Mouse (Mus musculus) testis, adult 2 months (tissue): Measurements from ENCODE around the gene Shisa7. TPM values are rescaled to one million over a fixed set of nuclear protein-coding genes. Genes with fewer than 3 reads are reported as not detected.

Experiments used
- H3K27ac ChIP-seq: fragments of 200-500 bp; 2 replicates; pipeline ENCODE4 v1.5.1; 2012; ENCODE audit warnings: low read depth, low read length; ENCODE audit not compliant: control insufficient read depth, insufficient read depth
- H3K27me3 ChIP-seq: fragments of 200-500 bp; 2 replicates; pipeline ENCODE4 v1.6.1; 2012; ENCODE audit warnings: mild to moderate bottlenecking, low read length, moderate library complexity; ENCODE audit not compliant: control insufficient read depth, insufficient read depth
- H3K36me3 ChIP-seq: fragments of 200-500 bp; 2 replicates; pipeline ENCODE4 v1.6.1; 2012; ENCODE audit warnings: mild to moderate bottlenecking, low read length; ENCODE audit not compliant: control insufficient read depth, insufficient read depth
- H3K4me1 ChIP-seq: fragments of 200-500 bp; 2 replicates; pipeline ENCODE4 v1.6.1; 2012; ENCODE audit warnings: low read length; ENCODE audit not compliant: control insufficient read depth, insufficient read depth
- H3K4me3 ChIP-seq: fragments of 200-500 bp; 2 replicates; pipeline ENCODE4 v1.5.1; 2012; ENCODE audit warnings: low read depth, mild to moderate bottlenecking, low read length, moderate library complexity, mixed read lengths; ENCODE audit not compliant: control insufficient read depth
- CTCF ChIP-seq: fragments of 200-500 bp; IDR thresholded peaks from 2 replicates; pipeline ENCODE4 v1.5.1; 2012; ENCODE audit warnings: low read depth, mild to moderate bottlenecking, inconsistent platforms, low read length, moderate library complexity; ENCODE audit not compliant: control insufficient read depth, insufficient read depth, insufficient replicate concordance
- POLR2A ChIP-seq: fragments of 200-500 bp; IDR thresholded peaks from 2 replicates; pipeline ENCODE4 v1.6.1; 2012; ENCODE audit warnings: low read depth, mild to moderate bottlenecking, inconsistent platforms, low read length, moderate library complexity; ENCODE audit not compliant: control insufficient read depth
- polyA plus RNA-seq: library from polyadenylated mRNA; depleted of rRNA; stranded (reverse); fragments of >200 nt; gene quantifications from 2 replicates; pipeline ENCODE4 v1.2.3, GENCODE M21; 2012

Shisa7 gene
- polyA plus RNA-seq, 1 experiment: 24.8 TPM

DNA sequence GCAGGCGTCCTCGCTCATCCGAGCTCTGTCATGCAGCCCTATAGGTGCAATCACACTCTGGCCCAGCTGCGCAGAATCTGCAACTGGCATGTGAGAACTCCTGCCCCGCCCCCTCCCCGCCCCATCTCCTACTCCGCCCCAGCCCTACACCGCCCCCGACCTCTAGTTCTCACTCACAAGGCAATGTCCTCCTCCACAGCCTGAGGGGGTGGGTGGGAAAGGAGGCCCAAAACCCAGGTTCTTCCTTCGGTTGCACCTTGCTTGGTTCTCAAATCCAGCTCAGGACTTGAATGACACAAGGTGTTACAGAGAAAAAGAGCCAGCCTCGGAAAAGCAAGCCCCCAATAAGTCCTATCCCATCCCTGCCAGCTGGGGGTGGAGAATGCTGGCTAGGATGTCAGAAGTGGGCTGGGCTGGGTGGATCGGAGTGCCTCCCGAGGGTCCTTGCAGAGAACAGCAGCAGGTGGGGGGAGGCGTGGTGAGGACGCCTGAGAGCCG is 1.8 kb downstream of the Shisa7 start:
- Histone ChIP-seq H3K27ac (no peak overlapping the region), H3K27me3 (no peaks in the 10 kb centered on the region)
- TF ChIP-seq POLR2A (no peak), CTCF (no peak)

DNA sequence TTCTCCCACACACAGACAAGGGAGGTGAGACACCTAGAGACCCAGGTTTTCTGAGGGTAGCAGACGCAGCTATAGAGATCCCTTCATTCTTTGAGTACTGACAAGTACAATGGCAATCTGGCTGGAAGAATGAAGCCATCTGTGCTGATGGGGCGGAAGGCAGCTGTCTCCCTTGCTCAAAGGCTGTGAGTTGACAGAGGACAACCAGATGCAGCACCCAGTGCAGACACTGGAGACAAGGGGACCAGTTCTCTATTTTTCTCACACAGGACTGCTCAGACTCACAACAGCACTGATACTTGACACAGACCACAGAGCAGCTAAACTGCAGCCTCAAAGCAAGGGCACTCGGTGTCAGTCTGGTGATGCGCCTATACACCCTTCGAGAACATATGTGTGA is 2.4 kb downstream of the Shisa7 start:
- Histone ChIP-seq H3K27me3 (no peaks in the 10 kb centered on the region), H3K27ac (no peak overlapping the region), H3K36me3 (no peaks in the 10 kb centered on the region), H3K4me3 (no peak overlapping the region), H3K4me1 (peaks cover 26% of the 10 kb centered on the region)
- TF ChIP-seq CTCF (no peak), POLR2A (no peak)

More for the DNA sequence above, 1.8 kb downstream of the Shisa7 start:
- peak overlapping the region; percentile 77 for H3K4me3 ChIP-seq
- H3K4me1 ChIP-seq: peaks cover 26% of the 10 kb centered on the region
- H3K36me3 ChIP-seq: no peaks in the 10 kb centered on the region

DNA sequence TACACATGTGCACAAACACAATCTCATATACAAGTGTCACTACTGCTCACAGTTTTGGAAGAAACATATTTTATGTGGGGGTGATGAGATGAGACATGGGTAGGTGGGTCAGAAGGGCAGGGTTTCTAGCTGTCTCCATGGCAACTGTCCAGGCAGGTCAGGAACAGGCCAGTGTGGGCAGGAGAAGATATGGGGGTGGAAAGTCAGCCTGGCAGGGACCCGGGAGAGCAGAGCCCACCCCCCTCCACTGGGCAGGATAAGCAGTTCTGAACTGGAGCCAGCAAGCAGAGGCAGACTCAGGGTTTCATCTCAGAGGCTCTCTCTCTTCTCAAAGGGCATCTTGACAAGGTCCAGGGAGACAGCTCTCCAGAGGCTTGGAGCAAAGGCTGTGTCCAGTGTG is 6.9 kb downstream of the Shisa7 start:
- peaks cover 6% of the 10 kb centered on the region for H3K4me1 ChIP-seq
- H3K27me3 ChIP-seq: no peaks in the 10 kb centered on the region
- TF ChIP-seq POLR2A: no peak
- TF ChIP-seq CTCF: no peak
- H3K27ac ChIP-seq: no peak overlapping the region
- no peak overlapping the region for H3K4me3 ChIP-seq
- no peaks in the 10 kb centered on the region for H3K36me3 ChIP-seq

DNA sequence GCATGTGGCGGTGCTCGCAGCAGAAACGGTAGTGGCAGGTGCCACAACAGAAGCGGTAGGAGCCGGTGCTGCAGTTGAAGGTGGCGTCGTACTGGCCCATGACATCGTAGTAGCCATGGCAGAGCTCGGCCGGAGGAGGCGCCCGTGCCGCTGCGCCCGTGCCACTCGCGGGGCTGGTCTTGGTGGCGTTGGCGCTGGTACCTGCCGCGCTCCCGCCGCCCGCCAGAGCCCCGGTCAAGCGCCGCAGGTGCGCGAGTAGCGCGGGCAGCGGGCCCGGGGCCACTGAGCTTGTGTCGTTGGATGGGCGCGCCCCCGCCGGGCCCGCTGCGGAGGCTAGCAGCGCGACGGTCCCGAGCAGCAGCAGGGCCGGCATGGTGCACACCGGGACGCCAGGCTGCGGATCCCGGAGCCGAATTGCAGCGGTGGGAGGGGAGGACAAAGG is 8.1 kb downstream of the Shisa7 start:
- Histone ChIP-seq H3K4me3 (peak overlapping the region; percentile 48), H3K27ac (no peak overlapping the region), H3K27me3 (no peaks in the 10 kb centered on the region), H3K36me3 (no peaks in the 10 kb centered on the region), H3K4me1 (peaks cover 6% of the 10 kb centered on the region)
- TF ChIP-seq POLR2A: no peak
- peak; percentile 36; the same call in 1 of the 2 replicates for TF ChIP-seq CTCF

DNA sequence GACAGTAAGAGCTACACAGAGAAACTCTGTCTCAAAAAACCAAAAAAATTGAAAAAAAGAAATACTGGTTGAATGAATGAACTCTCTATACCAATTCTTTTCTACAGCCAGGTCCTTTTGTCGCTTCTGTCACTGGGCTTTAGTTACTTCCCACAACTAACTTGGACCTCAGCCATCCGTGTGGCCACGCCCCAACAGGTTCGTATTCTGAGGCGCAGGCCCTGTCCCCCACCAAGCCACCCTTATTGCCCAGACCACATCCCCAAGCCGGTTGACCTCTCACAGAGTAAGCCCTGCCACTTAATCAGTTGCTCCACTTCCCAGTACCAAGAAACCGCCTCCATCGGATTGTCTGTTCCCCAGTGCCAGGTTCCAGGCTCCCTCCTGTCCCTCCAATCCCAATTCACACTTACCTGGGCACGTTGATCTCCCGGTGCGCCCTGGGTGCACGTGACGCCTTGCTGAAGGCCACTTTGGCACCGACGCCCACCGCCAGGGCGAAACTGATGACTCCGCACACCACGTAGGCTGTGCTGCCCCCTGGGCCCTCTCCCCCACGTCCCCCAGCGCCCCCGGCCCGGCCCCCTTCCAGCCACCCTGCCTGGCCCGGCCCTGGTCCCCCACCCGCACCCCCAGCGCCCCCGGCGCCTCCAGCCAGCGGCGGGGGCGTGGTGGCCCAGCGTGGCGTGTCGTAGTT is 8.7 kb downstream of the Shisa7 start:
- H3K27ac ChIP-seq: no peak overlapping the region
- H3K4me3 ChIP-seq: no peak overlapping the region; the same call in 1 of the 2 replicates
- no peaks in the 10 kb centered on the region for H3K27me3 ChIP-seq

DNA sequence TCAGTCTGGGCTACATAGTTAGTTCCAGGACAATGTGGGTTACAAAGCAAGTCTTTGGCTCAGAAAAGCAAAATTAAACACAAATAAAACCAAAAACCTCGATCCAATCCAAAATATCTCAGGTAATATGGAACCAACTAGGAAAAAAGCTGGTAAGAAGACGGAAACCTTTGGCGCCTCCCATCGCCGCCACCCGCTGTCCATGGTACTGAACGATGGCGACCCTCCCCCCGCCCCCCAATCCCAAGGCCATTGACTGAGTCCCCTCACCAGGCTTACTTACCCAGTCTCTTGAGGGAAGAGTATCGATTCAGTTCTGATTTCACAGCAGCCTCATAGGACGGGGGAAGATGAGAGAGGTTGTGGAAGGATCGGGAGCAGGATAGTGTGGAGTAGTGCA is 14.0 kb downstream of the Shisa7 start:
- H3K27ac ChIP-seq: no peak overlapping the region
- TF ChIP-seq CTCF: no peak
- TF ChIP-seq POLR2A: no peak
- H3K4me3 ChIP-seq: no peak overlapping the region
- H3K27me3 ChIP-seq: no peaks in the 10 kb centered on the region
- no peaks in the 10 kb centered on the region for H3K36me3 ChIP-seq
- H3K4me1 ChIP-seq: peaks cover 17% of the 10 kb centered on the region

More for the DNA sequence above, 8.7 kb downstream of the Shisa7 start:
- Histone ChIP-seq H3K4me1 (peaks cover 12% of the 10 kb centered on the region), H3K36me3 (no peaks in the 10 kb centered on the region)
- TF ChIP-seq POLR2A (no peak), CTCF (no peak)

DNA sequence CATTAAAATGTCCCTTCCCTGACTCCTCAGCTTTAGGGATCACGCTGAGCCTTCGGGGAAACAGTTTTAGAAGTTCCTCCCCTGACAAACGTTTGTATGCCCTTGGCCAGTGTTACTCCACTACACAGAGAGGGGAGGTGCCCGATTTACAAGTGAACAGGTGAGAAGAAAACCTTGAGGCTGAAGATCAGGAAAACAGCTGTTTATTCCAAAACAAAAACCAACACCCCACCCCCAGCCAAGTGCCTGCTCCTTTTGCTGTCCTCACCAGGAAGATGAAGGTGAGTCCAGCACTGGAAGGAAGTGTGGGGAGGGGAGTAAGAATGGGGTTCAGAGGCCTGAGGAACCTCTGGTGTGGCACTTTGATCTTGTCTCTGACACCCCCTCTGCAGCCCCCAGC is 19.1 kb downstream of the Shisa7 start:
- Histone ChIP-seq H3K4me1 (peaks cover 8% of the 10 kb centered on the region), H3K27me3 (no peaks in the 10 kb centered on the region), H3K4me3 (no peak overlapping the region), H3K27ac (no peak overlapping the region), H3K36me3 (no peaks in the 10 kb centered on the region)
- TF ChIP-seq CTCF (no peak), POLR2A (no peak)
